Mouse (Mus musculus) midbrain, embryonic 10.5 days (tissue): ENCODE results near the gene Spryd3. TPM values are rescaled to one million over a fixed set of nuclear protein-coding genes. Genes with fewer than 3 reads are reported as not detected.
"Not testable (repeated sequence)": the region's sequence is repeated elsewhere in the genome, so short reads cannot be mapped to it uniquely, and the experiment has no call there.

Experiments used
- DNase-seq: peaks from one replicate; pipeline ENCODE4 v3.0.0-alpha.2; 2017; ENCODE audit warnings: low spot score
- H3K27ac ChIP-seq: fragments of 300-500 bp; sonication (generic); replicated peaks from 2 replicates; pipeline ENCODE4 v1.5.1; 2016; ENCODE audit warnings: mild to moderate bottlenecking
- H3K27me3 ChIP-seq: fragments of 300-500 bp; sonication (generic); 2 replicates; pipeline ENCODE4 v1.6.1; 2016; ENCODE audit warnings: low read depth, mild to moderate bottlenecking; ENCODE audit not compliant: poor library complexity, severe bottlenecking
- H3K36me3 ChIP-seq: fragments of 300-500 bp; sonication (generic); 2 replicates; pipeline ENCODE4 v1.6.1; 2016; ENCODE audit warnings: mild to moderate bottlenecking, moderate library complexity
- H3K4me1 ChIP-seq: fragments of 300-500 bp; sonication (generic); 2 replicates; pipeline ENCODE4 v1.6.1; 2016
- H3K4me3 ChIP-seq: fragments of 300-500 bp; sonication (generic); 2 replicates; pipeline ENCODE4 v1.5.1; 2016; ENCODE audit warnings: mild to moderate bottlenecking, moderate library complexity
- H3K9me3 ChIP-seq: fragments of 300-500 bp; sonication (generic); replicated peaks from 2 replicates; pipeline ENCODE4 v1.6.1; 2016; ENCODE audit warnings: mild to moderate bottlenecking
- WGBS: fragments of 180-500 bp; shearing (Covaris S2); methylation state at CpG from one replicate; pipeline ENCODE4 v1.1.7; 2016; 5-methylcytosine and 5-hydroxymethylcytosine counted together
- polyA plus RNA-seq: library from polyadenylated mRNA; unstranded; fragments of >200 nt; fragmentation: Nextera tagmentation; extraction: Ambion mirVana; gene quantifications from 2 replicates; pipeline ENCODE4 v1.2.1, GENCODE M21; 2016

Spryd3 gene
- polyA plus RNA-seq, 1 experiment from 2014 or later: 13.7 TPM

DNA sequence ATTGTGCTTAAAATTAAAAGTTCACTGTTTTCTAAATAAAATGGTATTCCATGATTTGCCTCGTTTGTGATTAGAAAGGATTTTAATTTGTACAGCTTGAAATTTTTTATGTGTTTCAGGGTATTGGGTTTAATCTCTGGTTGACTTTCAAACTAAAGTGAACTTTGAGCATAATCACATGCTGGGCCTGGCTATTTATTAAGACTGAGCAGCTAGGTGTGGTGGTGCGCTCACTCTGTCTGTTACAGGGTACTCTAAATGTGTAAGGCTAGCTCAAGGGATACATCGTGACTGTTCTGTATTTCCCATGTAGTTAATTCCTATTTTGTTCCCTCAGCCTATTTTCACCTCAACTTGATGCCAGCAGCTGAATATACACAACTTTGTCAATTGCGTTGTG, 53.9 kb downstream of the Spryd3 start:
- peaks cover 85% of the 10 kb centered on the region for H3K36me3 ChIP-seq
- H3K9me3 ChIP-seq: no peaks in the 10 kb centered on the region
- no peak overlapping the region for H3K27ac ChIP-seq
- H3K4me1 ChIP-seq: no peaks in the 10 kb centered on the region
- no peak overlapping the region for H3K4me3 ChIP-seq
- H3K27me3 ChIP-seq: no peaks in the 10 kb centered on the region
- 91% methylated on average over 4 of the region's 4 CpGs for WGBS
- no peak for DNase-seq

DNA sequence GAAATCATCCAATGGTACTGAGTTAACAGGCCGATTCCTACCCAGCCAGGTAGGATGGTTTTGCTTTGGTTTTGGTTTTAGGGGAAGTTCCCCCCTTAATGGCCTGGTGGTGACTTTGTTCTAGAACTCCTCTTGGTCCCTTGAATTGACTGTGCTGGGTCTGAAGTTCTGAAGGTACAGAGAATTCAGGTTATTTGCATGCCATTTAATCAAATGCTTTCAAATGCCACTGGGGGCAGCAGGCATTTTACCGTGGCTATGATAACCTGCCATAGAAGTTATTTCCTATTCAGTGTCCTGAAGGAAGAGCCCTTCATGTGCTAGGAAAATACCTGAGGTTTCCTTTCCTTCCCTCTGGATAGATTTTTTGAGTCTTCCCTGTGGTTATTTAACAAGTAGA, 55.6 kb downstream of the Spryd3 start:
- H3K4me1 ChIP-seq: peaks cover 9% of the 10 kb centered on the region
- DNase-seq: no peak
- no peak overlapping the region for H3K27ac ChIP-seq
- H3K4me3 ChIP-seq: no peak overlapping the region
- 78% methylated on average over 2 of the region's 2 CpGs for WGBS
- peaks cover 73% of the 10 kb centered on the region for H3K36me3 ChIP-seq
- H3K9me3 ChIP-seq: no peaks in the 10 kb centered on the region
- no peaks in the 10 kb centered on the region for H3K27me3 ChIP-seq

DNA sequence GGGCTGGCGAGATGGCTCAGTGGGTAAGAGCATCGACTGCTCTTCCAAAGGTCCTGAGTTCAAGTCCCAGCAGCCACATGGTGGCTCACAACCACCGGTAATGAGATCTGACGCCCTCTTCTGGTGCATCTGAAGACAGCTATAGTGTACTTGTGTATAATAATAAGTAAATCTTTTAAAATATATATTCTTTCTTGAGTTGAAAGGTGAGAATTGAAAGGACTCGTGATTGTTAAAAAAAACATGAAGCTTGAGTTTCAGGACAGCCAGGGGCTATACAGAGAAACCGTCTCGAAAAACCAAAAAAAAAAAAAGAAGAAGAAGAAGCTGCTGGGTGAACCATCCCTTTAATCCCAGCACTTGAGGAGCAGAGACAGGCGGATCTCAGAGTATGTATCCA, 56.1 kb downstream of the Spryd3 start:
- H3K27ac ChIP-seq, H3K27me3 ChIP-seq, H3K9me3 ChIP-seq, H3K4me3 ChIP-seq, DNase-seq: not testable (repeated sequence)
- peaks cover 14% of the 10 kb centered on the region for H3K4me1 ChIP-seq
- peaks cover 68% of the 10 kb centered on the region for H3K36me3 ChIP-seq
- WGBS: 89% methylated on average over 8 of the region's 8 CpGs

DNA sequence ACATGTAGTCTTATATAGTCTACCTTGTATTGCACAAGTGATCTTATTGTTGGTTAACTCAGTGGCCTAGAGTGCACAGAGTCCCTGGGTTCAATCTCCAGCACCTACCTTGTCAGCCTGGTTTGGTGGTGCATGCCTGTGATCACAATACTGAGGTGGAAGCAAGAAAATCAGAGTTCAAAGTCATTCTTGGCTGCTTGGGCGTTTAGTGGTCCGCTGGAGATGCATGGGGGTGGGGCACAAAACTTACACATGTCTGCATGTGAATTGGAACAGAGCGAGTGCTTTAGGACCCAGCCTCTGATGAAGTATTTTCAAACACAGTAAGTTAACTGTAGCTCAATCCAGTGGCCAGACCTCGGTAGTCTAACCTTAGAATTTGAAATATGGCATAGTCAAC, 56.8 kb downstream of the Spryd3 start:
- DNase-seq: no peak
- H3K27me3 ChIP-seq: no peaks in the 10 kb centered on the region
- no peak overlapping the region for H3K27ac ChIP-seq
- 87% methylated on average over 4 of the region's 4 CpGs for WGBS
- no peaks in the 10 kb centered on the region for H3K9me3 ChIP-seq
- H3K4me1 ChIP-seq: peaks cover 21% of the 10 kb centered on the region
- H3K4me3 ChIP-seq: no peak overlapping the region
- peaks cover 61% of the 10 kb centered on the region for H3K36me3 ChIP-seq

DNA sequence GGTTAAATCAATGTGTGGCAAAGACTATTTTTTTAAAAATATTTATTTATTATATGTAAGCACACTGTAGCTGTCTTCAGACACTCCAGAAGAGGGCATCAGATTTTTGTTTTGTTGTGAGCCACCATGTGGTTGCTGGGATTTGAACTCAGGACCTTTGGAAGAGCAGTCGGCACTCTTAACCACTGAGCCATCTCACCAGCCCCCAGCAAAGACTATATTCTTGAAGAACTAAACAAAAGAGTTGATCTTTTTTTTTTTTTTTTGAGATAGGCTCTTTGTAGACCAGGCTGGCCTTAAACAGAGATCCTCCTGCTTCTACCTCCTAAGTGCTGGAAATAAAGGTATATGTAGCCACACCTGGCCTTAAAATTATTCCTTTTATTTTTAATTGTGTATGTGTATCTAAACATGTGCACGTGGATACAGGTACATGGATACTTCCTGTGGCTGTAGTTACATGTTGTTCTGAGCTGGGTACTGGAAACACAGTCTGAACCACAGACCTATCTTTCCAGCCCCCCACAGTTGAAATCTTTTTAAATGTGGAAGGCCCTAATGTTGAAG, 58.8 kb downstream of the Spryd3 start:
- Histone ChIP-seq H3K4me3 (no peak overlapping the region), H3K9me3 (no peaks in the 10 kb centered on the region), H3K27ac (no peak overlapping the region), H3K36me3 (peaks cover 41% of the 10 kb centered on the region), H3K27me3 (no peaks in the 10 kb centered on the region), H3K4me1 (peaks cover 34% of the 10 kb centered on the region)
- WGBS: 94% methylated on average over 2 of the region's 2 CpGs
- DNase-seq: no peak

DNA sequence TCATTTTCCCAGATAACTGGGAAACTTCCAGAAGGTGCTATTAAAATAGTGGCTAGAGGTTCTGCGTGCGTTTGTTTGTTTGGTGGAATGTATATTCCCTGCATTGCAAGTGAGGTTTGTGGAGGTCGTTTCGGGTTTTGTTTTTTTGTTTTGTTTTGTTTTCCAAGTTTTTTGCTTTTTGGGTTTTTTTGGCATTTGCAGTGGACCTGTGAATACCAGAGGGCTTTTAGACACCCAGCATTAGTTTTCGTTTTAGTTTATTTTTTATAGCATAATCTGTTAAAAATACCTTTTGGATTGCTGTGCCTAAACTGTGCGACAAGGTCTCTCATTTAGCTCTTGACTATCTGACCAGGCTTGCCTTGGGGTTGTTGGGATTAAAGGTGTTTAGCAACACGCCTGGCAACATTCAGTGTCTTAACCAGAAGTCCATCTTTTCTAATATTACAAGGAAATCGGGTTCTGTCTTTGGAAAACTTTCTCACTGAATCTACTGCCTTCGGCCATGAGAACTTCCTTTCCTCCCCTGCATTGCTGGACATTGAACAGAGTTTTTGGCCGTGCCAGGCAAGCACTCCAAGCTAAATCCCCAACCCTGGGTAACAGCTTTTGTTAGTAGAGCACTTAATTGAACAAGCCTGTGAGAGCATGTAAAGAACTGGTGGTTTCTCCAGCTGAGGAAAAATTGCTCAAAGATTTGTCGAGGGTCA, 61.0 kb downstream of the Spryd3 start:
- Histone ChIP-seq H3K27me3 (no peaks in the 10 kb centered on the region), H3K36me3 (peaks cover 21% of the 10 kb centered on the region), H3K27ac (peak overlapping the region; percentile 99), H3K9me3 (no peaks in the 10 kb centered on the region), H3K4me1 (peaks cover 34% of the 10 kb centered on the region), H3K4me3 (peak overlapping the region; percentile 98)
- no peak for DNase-seq
- WGBS: 17% methylated on average over 11 of the region's 11 CpGs

DNA sequence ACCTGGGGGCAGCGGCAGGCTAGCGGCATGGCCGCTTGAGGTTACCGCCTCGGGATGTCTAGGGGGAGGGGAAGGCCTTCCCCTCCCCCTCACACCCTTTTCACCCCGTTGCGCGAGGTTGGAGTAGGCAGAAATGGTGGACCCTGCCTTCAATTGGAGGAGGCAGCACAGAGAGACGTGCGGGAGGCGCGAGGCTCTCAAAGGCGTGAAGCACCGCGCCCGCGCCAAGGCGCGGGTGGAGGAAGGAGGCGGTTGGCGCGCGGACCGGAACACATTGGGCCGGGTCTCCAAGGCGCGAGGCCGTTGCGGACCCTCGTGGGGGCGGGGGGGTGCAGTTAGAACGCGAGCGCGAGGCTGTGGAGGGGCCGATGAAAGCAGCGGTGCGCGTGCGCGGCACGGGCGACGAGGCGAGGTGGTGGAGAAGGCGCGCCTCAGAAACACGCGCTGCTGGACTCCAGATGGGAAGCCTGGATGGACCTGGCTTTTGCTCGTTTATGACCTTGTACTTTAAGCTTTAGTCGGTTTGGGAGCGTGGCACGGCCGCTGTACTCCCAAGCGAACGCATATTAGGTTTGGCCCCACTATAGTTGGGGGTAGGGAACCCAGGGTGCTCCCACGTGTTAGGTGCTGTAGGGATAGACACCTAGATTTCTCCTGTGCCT, 61.8 kb downstream of the Spryd3 start:
- Histone ChIP-seq H3K27me3 (no peaks in the 10 kb centered on the region; the same call in 1 of the 2 replicates), H3K9me3 (no peaks in the 10 kb centered on the region), H3K4me1 (peaks cover 34% of the 10 kb centered on the region), H3K4me3 (peak overlapping the region; percentile 98), H3K36me3 (peaks cover 19% of the 10 kb centered on the region), H3K27ac (peak overlapping the region; percentile 99)
- peak; percentile 69 for DNase-seq
- under 1% methylated on average over 57 of the region's 57 CpGs for WGBS

DNA sequence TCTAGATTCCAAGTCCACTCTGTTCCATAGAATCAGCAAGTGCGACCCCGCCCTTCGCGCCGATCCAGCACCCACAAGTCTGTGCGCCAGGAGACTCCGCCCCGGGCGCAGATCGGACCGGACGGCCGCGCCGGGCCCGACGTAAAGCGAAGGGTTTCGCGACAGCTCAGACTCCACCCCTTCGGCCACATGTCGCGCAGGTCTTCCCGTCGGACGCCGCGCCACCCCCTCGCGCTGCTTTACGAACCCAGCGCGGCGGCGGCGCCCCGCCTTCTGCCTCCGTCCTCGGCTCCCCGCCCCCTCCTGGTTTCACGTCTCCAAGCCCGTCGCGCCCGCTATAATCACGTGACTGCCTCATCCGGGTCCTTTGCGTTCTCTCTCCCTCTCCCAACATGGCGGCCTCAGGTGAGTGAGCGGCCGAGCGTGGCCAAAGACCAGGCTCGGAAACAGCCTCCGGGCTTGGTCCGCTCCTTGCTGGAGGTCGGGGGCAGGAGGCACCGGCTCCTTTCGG, 62.4 kb downstream of the Spryd3 start, which contains the start of gene Eif4b:
Eif4b (plus strand) TSS at position 215 of the 511 bp plus-strand sequence.
- H3K27ac ChIP-seq: peak within 1 kb of the TSS; percentile 99
- peak within 1 kb of the TSS; percentile 98 for H3K4me3 ChIP-seq
- peak; percentile 99 for DNase-seq
- H3K27me3 ChIP-seq: no peaks in the 10 kb centered on the region; the same call in 1 of the 2 replicates
- under 1% methylated on average over 58 of the region's 58 CpGs for WGBS
- peaks cover 13% of the 10 kb centered on the region for H3K36me3 ChIP-seq
- H3K4me1 ChIP-seq: peaks cover 34% of the 10 kb centered on the region
- H3K9me3 ChIP-seq: no peaks in the 10 kb centered on the region

DNA sequence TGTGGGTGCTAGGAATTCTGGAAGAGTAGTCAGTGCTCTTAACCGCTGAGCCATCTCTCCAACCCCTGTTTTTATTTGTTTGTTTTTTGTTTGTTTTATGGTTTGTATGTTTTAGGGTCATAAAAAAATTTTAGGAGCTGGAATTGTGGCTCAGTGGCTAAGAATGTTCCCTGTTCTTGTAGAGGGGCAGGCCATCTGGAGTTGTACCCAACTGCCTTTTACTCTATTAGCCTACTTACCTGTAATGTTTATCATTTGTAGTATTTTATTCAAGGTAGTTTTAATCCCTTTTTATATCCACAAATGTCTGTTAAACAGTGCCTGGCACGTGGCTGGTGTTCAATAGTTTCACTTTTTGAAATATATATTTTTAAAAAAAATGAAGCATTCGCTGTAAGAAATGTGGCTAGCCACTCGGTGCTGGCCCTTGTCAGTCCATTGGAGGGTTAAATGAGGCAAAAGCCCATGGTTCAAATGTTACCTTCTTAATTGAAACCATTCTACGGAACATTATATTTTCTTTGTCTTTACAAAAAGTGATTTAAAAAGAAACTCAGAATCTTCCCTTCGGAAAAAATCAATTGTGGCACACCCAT, 63.0 kb downstream of the Spryd3 start:
- Histone ChIP-seq H3K9me3 (no peaks in the 10 kb centered on the region), H3K27me3 (no peaks in the 10 kb centered on the region; the same call in none of the 2 replicates), H3K36me3 (peaks cover 10% of the 10 kb centered on the region), H3K27ac (peak overlapping the region; percentile 99), H3K4me1 (peaks cover 34% of the 10 kb centered on the region), H3K4me3 (peak overlapping the region; percentile 98)
- 17% methylated on average over 6 of the region's 6 CpGs for WGBS
- DNase-seq: no peak

DNA sequence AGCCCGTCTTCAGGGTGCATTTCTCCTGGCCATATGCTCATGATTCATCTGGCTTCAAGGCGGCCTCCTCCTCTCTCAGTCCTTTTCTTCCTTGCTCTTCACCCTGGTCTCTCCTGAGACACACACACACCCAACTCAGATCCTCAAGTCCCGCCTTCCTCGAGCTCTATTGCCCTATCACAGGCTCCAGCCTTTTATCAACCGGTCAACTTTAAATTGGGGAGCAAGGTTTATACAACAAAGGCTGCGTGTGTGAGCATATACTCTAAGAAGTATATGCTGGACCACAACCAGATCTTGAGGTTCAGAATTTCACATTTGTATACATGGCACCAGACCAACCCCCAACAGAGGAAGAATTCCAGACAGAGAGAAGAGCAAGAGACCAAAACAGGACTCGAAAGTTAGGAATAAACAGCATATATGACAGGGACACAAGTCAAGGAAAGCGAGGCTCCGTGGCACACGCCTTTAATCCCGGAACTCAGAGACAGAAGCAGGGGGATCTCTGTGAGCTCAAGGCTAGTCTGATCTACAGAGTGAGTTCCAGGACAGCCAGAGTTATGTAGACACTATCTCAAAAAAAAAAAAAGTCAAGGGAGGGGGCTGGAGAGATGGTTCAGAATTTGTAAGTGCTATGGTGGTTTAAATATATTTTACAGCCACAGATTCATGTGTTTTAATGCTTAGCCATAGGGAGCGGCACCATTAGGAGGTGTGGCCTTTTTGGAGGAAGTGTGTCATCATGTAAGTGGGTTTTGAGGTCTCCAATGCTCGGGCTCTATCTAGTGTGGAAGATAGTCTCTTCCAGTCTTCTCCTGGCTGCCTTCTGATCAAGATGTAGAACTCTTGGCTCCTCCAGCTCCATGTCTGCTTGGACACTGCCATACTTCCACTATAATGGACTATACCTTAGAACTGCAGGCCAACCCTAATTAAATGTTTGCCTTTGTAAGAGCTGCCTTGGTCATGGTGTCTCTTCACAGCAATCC, 65.3 kb downstream of the Spryd3 start:
- DNase-seq: no peak
- Histone ChIP-seq H3K27ac (no peak overlapping the region), H3K4me3 (no peak overlapping the region), H3K27me3 (peaks cover 22% of the 10 kb centered on the region), H3K4me1 (peaks cover 28% of the 10 kb centered on the region), H3K36me3 (no peaks in the 10 kb centered on the region), H3K9me3 (no peaks in the 10 kb centered on the region)
- WGBS: 73% methylated on average over 13 of the region's 13 CpGs
